Mouse (Mus musculus) left cerebral cortex, postnatal 4 days (tissue): ENCODE measurements around the gene Ctnnal1. TPM values are rescaled to one million over a fixed set of nuclear protein-coding genes. Genes with fewer than 3 reads are reported as not detected.
"Not testable (repeated sequence)": the region's sequence is repeated elsewhere in the genome, so short reads cannot be mapped to it uniquely, and the experiment has no call there.

ENCODE experiments used
- DNase-seq: peaks from one replicate; pipeline ENCODE4 v3.0.0-alpha.2; 2022
- intact Hi-C: fragments of 180-260 bp; cut with DNase I; formaldehyde crosslinking; loops from one replicate; pipeline ENCODE4 v1.15.1; 2025
- total RNA-seq, 2 experiments: library from RNA; stranded (reverse); gene quantifications; 2 replicates each; pipeline ENCODE4 v1.2.3; 2021

Gene Ctnnal1
- 10 to 100 TPM; 18.5 to 20.4 TPM for total RNA-seq

- peak; percentile 93 for DNase-seq
- intact Hi-C loops, result no loop called here
These were observed at the start of gene Ctnnal1 for GRCm38 (mm10) chr4:56865003-56865511. Gene Ctnnal1 (minus strand): TSS chr4:56865188.

- intact Hi-C loops, result no loop called here
- DNase-seq, result no peak
These were observed 49.8 kb upstream of the Ctnnal1 start for GRCm38 (mm10) chr4:56914761-56915160.

- no peak for DNase-seq
- intact Hi-C loops, result no loop called here
These were observed 49.4 kb upstream of the Ctnnal1 start for GRCm38 (mm10) chr4:56914338-56914737.

- intact Hi-C loops, result no loop called here
- DNase-seq, result no peak
These were observed 47.5 kb upstream of the Ctnnal1 start for GRCm38 (mm10) chr4:56912382-56913001.

GRCm38 (mm10) chr4:56909568-56909967 lies 44.6 kb upstream of the Ctnnal1 start:
- intact Hi-C loops, result no loop called here
- DNase-seq, result no peak

GRCm38 (mm10) chr4:56907671-56908070 lies 42.7 kb upstream of the Ctnnal1 start:
- no peak for DNase-seq
- intact Hi-C loops, result no loop called here

GRCm38 (mm10) chr4:56906926-56907325 lies 41.9 kb upstream of the Ctnnal1 start:
- DNase-seq, result no peak
- intact Hi-C loops, result no loop called here

GRCm38 (mm10) chr4:56905507-56905906 lies 40.5 kb upstream of the Ctnnal1 start:
- DNase-seq, result no peak
- intact Hi-C loops, result no loop called here

GRCm38 (mm10) chr4:56901671-56902070 lies 36.7 kb upstream of the Ctnnal1 start:
- intact Hi-C loops, result no loop called here
- DNase-seq, result no peak

- intact Hi-C loops, result no loop called here
- no peak for DNase-seq
These were observed 34.2 kb upstream of the Ctnnal1 start for GRCm38 (mm10) chr4:56899216-56899615.

- intact Hi-C loops, result no loop called here
- no peak for DNase-seq
These were observed 32.5 kb upstream of the Ctnnal1 start for GRCm38 (mm10) chr4:56897511-56897910.

GRCm38 (mm10) chr4:56894196-56894595 lies 29.2 kb upstream of the Ctnnal1 start:
- intact Hi-C loops, result no loop called here
- DNase-seq, result no peak

GRCm38 (mm10) chr4:56892501-56893115 lies 27.6 kb upstream of the Ctnnal1 start:
- intact Hi-C loops, result no loop called here
- DNase-seq, result no peak

- peak; percentile 16 for DNase-seq
- intact Hi-C loops, result no loop called here
These were observed 23.5 kb upstream of the Ctnnal1 start for GRCm38 (mm10) chr4:56888483-56888882.

GRCm38 (mm10) chr4:56886286-56886979 lies 21.4 kb upstream of the Ctnnal1 start:
- intact Hi-C loops, result no loop called here
- no peak for DNase-seq

- intact Hi-C loops, result no loop called here
- DNase-seq, result no peak
These were observed 15.2 kb upstream of the Ctnnal1 start for GRCm38 (mm10) chr4:56880036-56880703.

- intact Hi-C loops, result no loop called here
- DNase-seq, result no peak
These were observed 14.0 kb upstream of the Ctnnal1 start for GRCm38 (mm10) chr4:56878971-56879370.

- DNase-seq, intact Hi-C loops: not testable (repeated sequence)
These were observed 5.6 kb upstream of the Ctnnal1 start for GRCm38 (mm10) chr4:56870541-56870940.

- no peak for DNase-seq
- intact Hi-C loops, result no loop called here
These were observed 2.8 kb upstream of the Ctnnal1 start for GRCm38 (mm10) chr4:56867761-56868160.

- peak; percentile 28 for DNase-seq
- intact Hi-C loops, result no loop called here
These were observed 983 bp upstream of the Ctnnal1 start for GRCm38 (mm10) chr4:56865971-56866370.

- intact Hi-C loops, result no loop called here
- DNase-seq, result peak; percentile 39
These were observed 479 bp downstream of the Ctnnal1 start for GRCm38 (mm10) chr4:56864417-56865001.
